Mouse (Mus musculus) brain, adult 2 months (tissue): ENCODE measurements at regions not wholly inside any gene's neighbourhood (a gene's known extent, or its start where the extent isn't known, plus 50 kb on each side); places are given as distances from the start of the nearest gene placed in this dataset.

Experiments
- DNase-seq: peaks from one replicate; pipeline ENCODE4 v3.0.0; 2011; ENCODE audit warnings: low read depth, low spot score

DNA sequence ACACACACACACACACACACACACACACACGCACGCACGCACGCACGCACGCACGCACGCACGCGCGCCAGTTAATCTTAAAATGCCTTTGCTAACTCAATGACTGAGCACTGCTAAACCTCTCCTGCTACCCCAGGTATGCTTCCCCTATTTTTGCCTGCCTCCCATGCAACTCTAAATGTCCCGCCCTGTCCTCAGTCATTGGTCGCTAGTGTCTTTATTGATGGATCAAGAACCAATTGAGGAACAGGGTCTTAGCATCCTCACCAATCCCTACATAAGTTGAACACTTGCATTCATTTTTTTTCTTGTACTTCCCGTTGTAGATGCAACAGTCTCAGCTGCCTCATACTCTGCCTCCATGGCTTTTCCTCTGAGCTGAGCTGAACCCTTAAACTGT, 72.2 kb upstream of the Ankrd55 start:
- no peak for DNase-seq

DNA sequence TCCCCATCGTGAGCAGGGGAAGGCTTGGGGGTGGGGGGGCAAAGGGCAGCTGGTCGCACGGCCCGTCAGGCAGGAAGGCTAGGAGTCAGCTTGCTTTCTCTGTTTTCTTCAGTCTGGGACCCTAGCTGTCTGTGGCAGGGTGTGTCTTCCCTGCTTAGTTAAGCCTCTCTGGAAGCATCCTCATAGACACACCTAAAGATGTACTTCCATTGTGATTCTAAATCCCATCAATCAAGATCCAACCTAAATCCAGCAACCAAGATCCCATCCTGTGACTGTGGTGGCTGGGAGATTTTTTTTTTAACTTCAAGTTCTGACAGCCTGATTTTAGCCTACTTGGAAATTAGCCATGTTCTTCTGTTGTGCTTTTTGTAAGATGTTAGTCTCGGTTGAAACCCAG, 69.9 kb upstream of the Ankrd55 start:
- DNase-seq, result no peak

GRCm38 (mm10) chr13:112220184-112220583, 68.1 kb upstream of the Ankrd55 start:
- DNase-seq, result peak; percentile 74

DNA sequence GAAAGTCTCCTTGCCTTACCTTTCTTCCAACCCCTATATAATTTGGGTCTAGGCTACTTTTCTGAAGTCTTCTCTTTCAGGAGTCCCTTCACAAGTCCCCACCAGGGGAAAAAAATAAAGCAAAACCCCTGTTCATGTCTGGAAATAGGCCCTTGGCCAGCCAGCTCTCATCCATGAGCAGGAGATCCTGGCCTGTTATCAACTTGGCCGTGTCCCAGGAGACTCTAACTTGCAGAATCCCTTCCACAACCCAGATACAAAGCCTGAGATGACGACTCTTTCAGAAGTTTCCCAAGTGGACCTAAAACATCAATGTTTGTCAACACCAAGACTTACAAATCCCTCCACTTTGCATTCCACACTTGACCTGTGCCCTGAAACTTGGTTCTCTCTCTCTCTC, 64.6 kb upstream of the Ankrd55 start:
- no peak for DNase-seq

- no peak for DNase-seq
Observed at GRCm38 (mm10) chr13:112227766-112228165, 60.5 kb upstream of the Ankrd55 start.

GRCm38 (mm10) chr13:112228846-112229245, 59.4 kb upstream of the Ankrd55 start:
- DNase-seq, result no peak

GRCm38 (mm10) chr13:112230176-112230575, 58.1 kb upstream of the Ankrd55 start:
- no peak for DNase-seq

DNA sequence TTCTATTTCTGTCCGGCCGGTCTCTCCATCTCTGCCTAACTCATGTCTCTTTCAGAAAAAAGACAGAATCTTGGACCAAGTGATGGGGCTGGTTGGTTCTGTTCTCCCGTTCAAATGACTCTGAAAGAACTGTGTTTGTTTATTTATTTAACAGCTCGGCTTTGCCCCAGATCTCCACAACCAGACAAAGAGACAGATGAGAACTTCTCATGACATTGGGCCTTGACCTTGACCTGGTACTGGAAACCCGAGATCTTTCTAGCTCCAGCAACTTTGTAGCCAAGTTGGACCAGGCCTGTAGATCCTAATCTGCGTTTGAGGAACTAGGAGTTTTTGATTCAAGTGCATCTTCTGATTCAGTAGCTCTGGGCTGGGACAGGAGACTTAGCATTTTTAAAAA, 53.6 kb upstream of the Ankrd55 start:
- no peak for DNase-seq

- DNase-seq, result no peak
Observed at GRCm38 (mm10) chr13:112236956-112237355, 51.3 kb upstream of the Ankrd55 start.

- DNase-seq, result no peak
Observed at GRCm38 (mm10) chr13:112237377-112237776, 50.9 kb upstream of the Ankrd55 start.

- DNase-seq, result no peak
Observed at GRCm38 (mm10) chr13:112237917-112238316, 50.3 kb upstream of the Ankrd55 start.
